Mouse (Mus musculus): ENCODE measurements around the gene Pramef17. TPM values are rescaled to one million over a fixed set of nuclear protein-coding genes. Genes with fewer than 3 reads are reported as not detected.
"Not testable (repeated sequence)": the region's sequence is repeated elsewhere in the genome, so short reads cannot be mapped to it uniquely, and the experiment has no call there.

The Pramef17 gene
- total RNA-seq (2014; fragmentation: Nextera tagmentation) (not detected in 2 replicates), total RNA-seq (2017) (not detected in 2 replicates)

- ATAC-seq (replicated peaks; ENCODE audit: poor library complexity, severe bottlenecking), result not testable (repeated sequence)
Measured at GRCm38 (mm10) chr4:143994269-143994668, at the start of gene Pramef17. Gene Pramef17, minus strand, starts transcription at chr4:143994369.

DNA sequence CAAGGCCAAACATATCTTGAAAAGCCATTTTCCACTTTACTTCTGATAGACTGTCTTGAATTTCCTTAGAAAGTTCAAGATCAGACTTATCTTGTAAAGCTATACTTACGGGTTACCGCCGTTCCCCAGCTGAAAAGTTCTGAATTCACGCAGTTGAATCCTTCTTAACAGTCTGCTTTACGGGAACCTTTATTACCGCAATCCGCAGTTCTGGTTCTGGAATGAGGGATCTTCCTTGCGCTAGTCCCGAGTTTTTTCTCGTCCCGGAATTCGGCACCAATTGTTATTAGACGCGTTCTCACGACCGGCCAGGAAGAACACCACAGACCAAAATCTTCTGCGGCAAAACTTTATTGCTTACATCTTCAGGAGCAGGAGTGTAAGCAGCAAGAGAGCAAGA is 6.0 kb downstream of the Pramef17 start:
- not testable (repeated sequence) for ATAC-seq (replicated peaks; ENCODE audit: poor library complexity, severe bottlenecking)

DNA sequence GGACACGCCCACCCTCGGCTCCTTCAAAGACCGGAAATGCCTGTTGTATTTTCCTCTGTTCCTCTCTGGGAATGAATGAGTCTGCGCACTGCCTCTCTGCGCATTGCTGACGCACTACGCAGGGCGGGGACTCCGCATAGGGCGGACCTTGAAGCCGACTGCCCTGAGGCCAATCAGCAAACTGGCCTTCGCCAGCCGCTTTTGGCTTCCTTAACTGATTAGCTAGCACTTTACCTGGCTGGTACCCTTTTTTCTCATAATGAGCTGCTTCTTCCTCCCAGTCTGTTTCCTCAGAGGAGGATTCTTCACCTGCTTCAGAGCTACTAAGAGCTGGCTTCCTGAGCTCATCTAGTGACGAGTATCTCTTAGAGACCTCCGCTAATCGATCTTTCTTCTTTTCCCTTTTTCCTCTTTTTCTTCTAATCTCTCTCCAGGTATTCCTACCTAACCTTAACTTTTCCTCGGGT is 6.7 kb downstream of the Pramef17 start:
- not testable (repeated sequence) for ATAC-seq (replicated peaks; ENCODE audit: poor library complexity, severe bottlenecking)

DNA sequence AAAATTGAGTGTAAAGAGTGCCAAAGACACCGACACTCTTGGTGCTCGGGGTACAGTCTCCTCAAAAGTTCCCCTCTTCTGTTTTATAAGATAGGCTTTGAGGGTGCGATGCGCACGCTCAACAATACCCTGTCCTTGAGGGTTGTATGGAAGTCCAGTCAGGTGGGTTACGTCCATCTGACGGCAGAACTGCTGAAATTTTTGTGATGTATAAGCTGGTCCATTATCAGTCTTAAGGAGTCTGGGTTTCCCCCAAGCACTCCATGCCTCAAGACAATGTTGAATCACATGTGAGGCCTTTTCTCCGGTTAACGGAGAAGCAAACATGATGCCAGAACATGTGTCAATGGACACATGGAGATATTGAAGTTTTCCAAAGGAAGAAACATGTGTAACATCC is 8.4 kb downstream of the Pramef17 start:
- ATAC-seq (replicated peaks; ENCODE audit: poor library complexity, severe bottlenecking), result not testable (repeated sequence)

DNA sequence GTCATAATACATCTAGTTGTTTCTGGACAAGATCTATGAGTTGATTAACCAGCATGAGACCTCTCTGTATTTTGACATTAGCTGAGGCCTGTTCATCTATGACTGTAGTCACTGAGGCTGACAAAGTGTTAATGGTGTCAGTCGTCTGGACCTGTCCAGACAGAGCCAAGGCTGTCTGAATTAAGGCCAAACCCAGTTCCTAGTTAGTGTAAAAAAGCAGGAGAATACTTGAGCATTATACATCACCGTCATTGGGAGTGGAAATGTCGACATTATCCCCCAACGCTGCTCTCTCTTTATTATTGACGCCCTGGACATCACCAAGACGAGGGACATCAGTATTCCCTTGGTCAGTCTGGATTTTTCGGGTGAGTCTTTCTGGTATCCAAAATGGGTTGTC is 9.0 kb downstream of the Pramef17 start:
- ATAC-seq (replicated peaks; ENCODE audit: poor library complexity, severe bottlenecking), result not testable (repeated sequence)

- not testable (repeated sequence) for ATAC-seq (replicated peaks; ENCODE audit: poor library complexity, severe bottlenecking)
Measured at GRCm38 (mm10) chr4:143983446-143983845, 10.7 kb downstream of the Pramef17 start.

GRCm38 (mm10) chr4:143966850-143967249 is 27.3 kb downstream of the Pramef17 start, which contains the start of gene Gm13101:
Gene Gm13101, minus strand, starts transcription at chr4:143966950.
- not testable (repeated sequence) for ATAC-seq (replicated peaks; ENCODE audit: poor library complexity, severe bottlenecking)

DNA sequence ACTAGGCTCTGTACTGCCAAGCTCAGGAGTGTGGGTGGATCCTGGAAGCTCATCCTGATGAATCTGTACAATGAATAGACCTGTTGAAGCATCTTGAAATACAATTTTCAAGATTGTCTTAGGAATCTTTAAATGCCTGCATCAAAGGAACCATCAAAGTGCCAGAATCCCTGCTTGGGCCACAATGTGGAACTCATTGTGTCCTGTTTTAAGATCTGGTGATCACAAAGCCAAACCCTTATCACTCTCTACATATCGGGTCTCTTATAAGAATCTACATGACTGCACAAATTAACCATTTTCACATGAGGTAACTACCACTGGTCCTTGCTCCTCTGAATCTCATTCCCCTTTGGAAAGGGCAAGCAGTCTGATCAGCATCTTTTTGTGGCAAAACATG is 43.3 kb downstream of the Pramef17 start, which contains the start of gene Pramef25:
Gene Pramef25 (minus strand): TSS at position 101 of the 400 bp plus-strand sequence.
- ATAC-seq (replicated peaks; ENCODE audit: poor library complexity, severe bottlenecking), result not testable (repeated sequence)

Other genes starting within 250 kb of the Pramef17 start
- gene Gm13023, start 205.0 kb downstream of the Pramef17 start, total RNA-seq (2014; fragmentation: Nextera tagmentation), result not detected in 2 replicates
- not detected in 2 replicates for gene Gm13023, start 205.0 kb downstream of the Pramef17 start, total RNA-seq (2017)
- gene Gm13084, start 178.3 kb downstream of the Pramef17 start, total RNA-seq (2014; fragmentation: Nextera tagmentation), result not detected in 2 replicates
- gene Gm13084, start 178.3 kb downstream of the Pramef17 start, total RNA-seq (2017), result not detected in 2 replicates
- gene Gm13103, start 147.9 kb downstream of the Pramef17 start, total RNA-seq (2014; fragmentation: Nextera tagmentation), result not detected in 2 replicates
- gene Gm13103, start 147.9 kb downstream of the Pramef17 start, total RNA-seq (2017), result not detected in 2 replicates
- gene Pramef6, start 94.0 kb downstream of the Pramef17 start, total RNA-seq (2014; fragmentation: Nextera tagmentation), result not detected in 2 replicates
- not detected in 2 replicates for gene Pramef6, start 94.0 kb downstream of the Pramef17 start, total RNA-seq (2017)
- gene Pramef25, start 43.4 kb downstream of the Pramef17 start, total RNA-seq (2014; fragmentation: Nextera tagmentation), result not detected in 2 replicates
- not detected in 2 replicates for gene Pramef25, start 43.4 kb downstream of the Pramef17 start, total RNA-seq (2017)
- gene Gm13101, start 27.4 kb downstream of the Pramef17 start, total RNA-seq (2014; fragmentation: Nextera tagmentation), result not detected in 2 replicates
- gene Gm13101, start 27.4 kb downstream of the Pramef17 start, total RNA-seq (2017), result not detected in 2 replicates
- not detected in 2 replicates for gene Pramel4, start 64.8 kb upstream of the Pramef17 start, total RNA-seq (2014; fragmentation: Nextera tagmentation)
- gene Pramel4, start 64.8 kb upstream of the Pramef17 start, total RNA-seq (2017), result not detected in 2 replicates
- not detected in 2 replicates for gene Gm13102, start 112.1 kb upstream of the Pramef17 start, total RNA-seq (2014; fragmentation: Nextera tagmentation)
- not detected in 2 replicates for gene Gm13102, start 112.1 kb upstream of the Pramef17 start, total RNA-seq (2017)
- gene Oog3, start 168.3 kb upstream of the Pramef17 start, total RNA-seq (2014; fragmentation: Nextera tagmentation), result not detected in 2 replicates
- gene Oog3, start 168.3 kb upstream of the Pramef17 start, total RNA-seq (2017), result not detected in 2 replicates
- not detected in 2 replicates for gene Oog2, start 196.3 kb upstream of the Pramef17 start, total RNA-seq (2014; fragmentation: Nextera tagmentation)
- gene Oog2, start 196.3 kb upstream of the Pramef17 start, total RNA-seq (2017), result not detected in 2 replicates
- not detected in 2 replicates for gene C87977, start 218.9 kb upstream of the Pramef17 start, total RNA-seq (2014; fragmentation: Nextera tagmentation)
- gene C87977, start 218.9 kb upstream of the Pramef17 start, total RNA-seq (2017), result not detected in 2 replicates